Mouse (Mus musculus) urinary bladder, postnatal 36 days (tissue): ENCODE measurements around the gene Card19.

Experiments used
- DNase-seq, 2 experiments: peaks; one replicate each; pipeline ENCODE4 v3.0.0; 2022; ENCODE audit warnings: low spot score in 2 of 2, mixed read lengths in 1 of 2

Gene Card19

GRCm38 (mm10) chr13:49215504-49216219 lies at the start of gene Card19:
TSS of gene Card19 (minus strand) at chr13:49216037.
- DNase-seq = peak; percentile 92 to 97

- no peak for DNase-seq
Observed at GRCm38 (mm10) chr13:49260036-49260722, 44.3 kb upstream of the Card19 start.

- no peak for DNase-seq
Observed at GRCm38 (mm10) chr13:49257819-49258313, 42.0 kb upstream of the Card19 start.

- DNase-seq = no peak
Observed at GRCm38 (mm10) chr13:49252746-49253145, 36.9 kb upstream of the Card19 start.

- DNase-seq = no peak
Observed at GRCm38 (mm10) chr13:49252113-49252512, 36.3 kb upstream of the Card19 start.

- no peak for DNase-seq
Observed at GRCm38 (mm10) chr13:49250716-49251517, 35.1 kb upstream of the Card19 start.

GRCm38 (mm10) chr13:49249634-49250033 lies 33.8 kb upstream of the Card19 start:
- no peak for DNase-seq

- no peak for DNase-seq
Observed at GRCm38 (mm10) chr13:49248923-49249322, 33.1 kb upstream of the Card19 start.

- no peak for DNase-seq
Observed at GRCm38 (mm10) chr13:49248467-49248862, 32.6 kb upstream of the Card19 start, which contains the start of gene Susd3. TSS of gene Susd3 (minus strand) at chr13:49248706.

GRCm38 (mm10) chr13:49247740-49248466 lies 32.1 kb upstream of the Card19 start:
- no peak for DNase-seq

GRCm38 (mm10) chr13:49247232-49247739 lies 31.4 kb upstream of the Card19 start:
- no peak for DNase-seq

- DNase-seq = no peak
Observed at GRCm38 (mm10) chr13:49246626-49247025, 30.8 kb upstream of the Card19 start.

GRCm38 (mm10) chr13:49246011-49246410 lies 30.2 kb upstream of the Card19 start:
- no peak for DNase-seq

GRCm38 (mm10) chr13:49245251-49245650 lies 29.4 kb upstream of the Card19 start:
- DNase-seq = no peak

GRCm38 (mm10) chr13:49243492-49243891 lies 27.7 kb upstream of the Card19 start:
- no peak for DNase-seq

- DNase-seq = no peak
Observed at GRCm38 (mm10) chr13:49242321-49243065, 26.7 kb upstream of the Card19 start.

- no peak for DNase-seq
Observed at GRCm38 (mm10) chr13:49238737-49239136, 22.9 kb upstream of the Card19 start.

GRCm38 (mm10) chr13:49237617-49238016 lies 21.8 kb upstream of the Card19 start:
- DNase-seq = no peak

- DNase-seq = no peak
Observed at GRCm38 (mm10) chr13:49234711-49235110, 18.9 kb upstream of the Card19 start.

- no peak for DNase-seq
Observed at GRCm38 (mm10) chr13:49233792-49234572, 18.1 kb upstream of the Card19 start.
